Mouse (Mus musculus) common myeloid progenitor, adult 5-6 weeks (primary cell): ENCODE measurements around the gene Usp16. TPM values are rescaled to one million over a fixed set of nuclear protein-coding genes. Genes with fewer than 3 reads are reported as not detected.
"Not testable (repeated sequence)": the region's sequence is repeated elsewhere in the genome, so short reads cannot be mapped to it uniquely, and the experiment has no call there.

Experiments used
- ATAC-seq: replicated peaks from 2 replicates; pipeline ENCODE4 v1.8.0; 2016; ENCODE audit warnings: low read depth, mild to moderate bottlenecking, moderate TSS enrichment, inconsistent platforms; ENCODE audit not compliant: poor library complexity, severe bottlenecking
- total RNA-seq: library from RNA; stranded (forward); fragments of 200-1000, 187-1606 nt; gene quantifications from 2 replicates; pipeline ENCODE4 v1.2.3, GENCODE M21; 2017

Gene Usp16
- total RNA-seq, 1 experiment from 2014 or later = 172 TPM

DNA sequence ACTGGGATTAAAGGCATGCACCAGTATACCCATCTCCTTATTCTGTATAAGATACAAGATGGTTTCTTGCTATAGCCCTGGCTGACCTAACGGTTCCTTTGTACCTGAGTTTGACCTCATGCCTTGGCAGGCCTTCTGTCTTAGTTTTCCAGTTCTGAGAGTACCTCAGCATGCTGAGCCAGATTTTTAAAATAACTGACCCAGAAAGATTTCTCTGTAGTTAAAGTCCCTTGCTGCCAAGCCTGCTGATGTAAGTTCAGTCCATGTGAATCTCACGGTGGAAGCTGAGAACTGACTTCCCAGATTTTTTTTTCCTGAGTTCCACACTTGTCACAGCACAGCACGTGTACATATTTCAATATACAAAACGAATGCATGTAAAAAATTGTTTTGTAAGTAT is 16.1 kb downstream of the Usp16 start:
- no peak for ATAC-seq

DNA sequence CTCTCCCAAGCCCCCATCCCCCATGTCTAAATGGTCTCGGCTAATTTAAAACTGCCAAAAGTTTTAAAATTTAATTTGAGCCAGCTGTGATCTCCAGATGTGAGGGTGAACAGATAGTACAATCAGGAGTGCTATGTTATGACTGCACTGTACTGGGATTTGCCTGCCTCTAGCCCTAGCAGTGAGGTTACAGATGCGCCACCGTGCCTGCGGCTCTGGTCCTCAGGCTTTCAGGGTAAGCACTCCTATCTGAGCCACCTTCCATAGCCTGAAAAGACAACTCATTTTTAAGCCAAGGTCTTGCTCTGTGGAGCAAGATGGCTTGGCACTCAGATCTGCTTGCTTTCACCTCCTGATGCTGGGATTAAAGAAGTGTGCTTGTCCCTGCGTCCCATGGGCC is 29.9 kb downstream of the Usp16 start:
- 0 out of 2 replicates have a peak, but pooled peaks have one; percentile 29 for ATAC-seq

DNA sequence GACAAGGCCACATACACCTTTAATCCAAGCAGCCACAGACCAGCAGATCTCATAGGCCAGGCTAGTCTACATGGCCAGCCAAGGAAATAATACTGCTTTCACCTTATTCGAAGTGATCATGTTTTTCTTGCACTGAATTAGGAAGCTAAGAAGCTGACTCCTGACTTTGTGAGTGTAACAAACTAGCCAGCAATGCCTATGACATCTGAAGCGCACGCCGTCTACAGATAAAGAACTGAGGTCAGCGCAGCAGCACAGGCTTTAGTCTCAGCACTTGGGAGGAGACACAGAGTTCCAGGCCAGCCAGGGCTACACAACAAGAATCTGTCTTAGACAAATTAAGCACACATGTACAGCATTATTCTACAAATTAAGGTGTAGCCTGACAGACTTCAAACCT is 32.2 kb downstream of the Usp16 start:
- ATAC-seq = no peak

DNA sequence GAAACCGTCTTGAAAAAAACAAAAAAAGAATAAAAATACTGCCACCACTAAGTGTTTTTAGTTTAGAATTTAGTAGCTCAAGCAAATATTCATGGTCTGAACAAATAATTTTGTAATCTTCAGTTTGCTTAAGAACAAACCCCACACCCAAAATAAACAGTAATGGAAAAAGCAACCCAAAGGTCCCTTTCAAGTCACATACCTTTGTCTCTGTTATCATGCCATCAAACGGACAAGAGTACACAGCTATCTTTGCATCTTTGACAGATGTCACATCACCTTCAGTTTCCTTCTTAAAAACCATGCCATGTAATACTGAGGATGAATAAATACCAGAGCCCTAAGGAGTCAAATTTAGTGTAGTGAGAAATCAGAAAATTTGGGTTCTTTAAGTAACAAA is 34.1 kb downstream of the Usp16 start:
- ATAC-seq = no peak

DNA sequence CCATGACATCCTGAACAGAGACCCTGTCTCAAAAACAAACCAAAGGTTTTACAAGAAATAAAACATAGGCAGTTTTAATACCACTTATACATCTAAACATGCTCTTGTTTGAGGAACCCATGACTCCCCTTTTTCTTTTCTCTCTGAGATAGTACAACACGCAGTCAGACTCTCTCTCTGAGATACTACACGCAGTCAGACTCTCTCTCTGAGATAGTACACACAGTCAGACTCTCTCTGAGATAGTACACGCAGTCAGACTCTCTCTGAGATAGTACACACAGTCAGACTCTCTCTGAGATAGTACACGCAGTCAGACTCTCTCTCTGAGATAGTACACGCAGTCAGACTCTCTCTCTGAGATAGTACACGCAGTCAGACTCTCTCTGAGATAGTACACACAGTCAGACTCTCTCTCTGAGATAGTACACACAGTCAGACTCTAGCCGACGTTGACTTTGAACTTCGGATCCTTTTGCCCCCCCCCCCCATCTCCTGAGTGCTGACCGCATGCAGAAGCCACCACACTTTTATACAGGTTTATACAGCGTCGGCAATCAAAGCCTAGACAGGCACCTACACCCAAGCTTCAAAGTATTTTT is 37.8 kb downstream of the Usp16 start:
- ATAC-seq = not testable (repeated sequence)

DNA sequence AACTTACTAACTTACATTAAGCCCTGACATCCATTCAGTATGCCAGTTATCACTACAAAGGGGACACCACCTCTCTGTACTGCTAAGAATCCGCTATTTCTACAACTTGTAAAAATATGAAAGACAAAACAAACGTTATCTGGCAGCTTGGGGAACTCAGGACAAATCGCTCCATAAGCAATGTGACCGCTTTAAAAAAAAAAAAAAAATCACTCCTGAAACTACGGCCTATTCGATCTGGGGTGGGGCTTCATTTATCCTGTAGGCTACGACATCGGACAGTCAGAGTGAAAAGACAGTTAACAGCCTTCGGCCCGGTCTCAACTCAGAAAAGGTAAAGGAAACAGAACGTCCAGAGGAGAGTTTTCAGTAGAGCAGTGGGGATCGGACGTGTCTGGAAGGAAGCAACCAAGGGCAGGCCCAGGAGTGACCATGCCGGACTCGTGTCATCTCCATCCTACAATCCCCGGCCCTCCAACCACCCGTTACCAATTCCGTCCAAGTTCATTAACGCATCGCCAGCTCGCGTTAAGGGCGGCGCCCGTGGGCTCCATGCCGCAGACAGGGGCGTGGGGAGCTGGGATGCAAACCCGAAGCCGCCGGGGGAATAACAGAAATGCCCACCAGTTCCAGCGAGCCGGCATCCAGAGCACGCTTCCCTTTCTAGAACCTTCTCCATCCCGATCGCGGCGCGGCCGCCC is 40.6 kb downstream of the Usp16 start:
- ATAC-seq = peak; percentile 27

DNA sequence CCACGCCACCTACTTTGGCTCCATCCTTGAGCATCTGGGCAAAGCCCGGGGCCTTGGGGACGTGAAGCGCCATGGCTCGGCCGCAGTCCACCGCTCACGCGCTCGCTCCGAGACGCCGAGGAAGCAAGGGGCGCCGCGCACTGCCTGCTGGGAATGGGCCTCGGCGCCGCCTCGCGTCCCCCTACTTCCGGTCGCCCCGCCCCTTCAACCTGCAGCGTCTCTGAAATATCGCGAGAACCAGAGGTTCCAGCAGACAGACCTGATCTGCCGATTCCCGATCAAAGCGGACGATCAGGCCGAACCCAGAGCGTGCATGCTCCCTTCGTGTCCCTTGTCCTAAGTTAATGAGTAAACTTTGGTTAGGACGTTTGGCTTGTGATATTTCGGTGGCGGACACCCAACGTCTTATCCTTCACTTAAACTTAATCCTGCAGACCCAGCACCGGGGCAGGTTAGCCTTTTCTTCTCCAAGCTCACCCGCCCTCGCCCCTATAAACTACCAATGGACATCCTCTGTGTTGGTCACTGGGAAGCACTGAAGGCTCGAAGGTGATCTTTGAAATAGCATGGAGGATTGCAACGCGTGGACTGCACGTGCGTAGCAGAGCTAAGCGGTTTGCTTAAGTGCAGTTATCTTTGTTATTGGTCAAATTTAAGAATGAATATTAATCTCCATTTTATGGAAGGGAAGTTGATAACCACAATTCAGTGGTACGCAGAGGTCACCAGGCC is 41.4 kb downstream of the Usp16 start, which contains the start of gene Cct8:
Cct8 (minus strand) TSS at position 158 of the 732 bp plus-strand sequence.
- ATAC-seq = peak; percentile 92

DNA sequence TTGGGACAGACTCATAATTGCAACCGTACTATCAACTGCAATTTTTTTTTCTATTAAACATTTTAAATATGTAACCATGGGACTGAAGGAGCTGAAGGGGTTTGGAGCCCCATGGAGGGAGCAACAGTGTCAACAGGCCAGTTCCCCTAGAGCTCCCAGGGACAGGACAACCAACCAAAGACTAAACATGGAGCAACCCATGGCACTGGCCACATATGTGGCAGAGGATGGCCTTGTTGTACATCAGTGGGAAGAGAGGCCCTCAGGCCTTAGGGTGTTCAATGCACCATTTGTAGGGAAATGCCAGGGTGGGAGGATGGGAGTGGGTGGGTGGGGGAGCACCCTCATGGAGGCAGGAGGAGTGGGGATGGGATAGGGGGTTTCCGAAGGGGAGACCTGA is 42.2 kb downstream of the Usp16 start:
- no peak for ATAC-seq

DNA sequence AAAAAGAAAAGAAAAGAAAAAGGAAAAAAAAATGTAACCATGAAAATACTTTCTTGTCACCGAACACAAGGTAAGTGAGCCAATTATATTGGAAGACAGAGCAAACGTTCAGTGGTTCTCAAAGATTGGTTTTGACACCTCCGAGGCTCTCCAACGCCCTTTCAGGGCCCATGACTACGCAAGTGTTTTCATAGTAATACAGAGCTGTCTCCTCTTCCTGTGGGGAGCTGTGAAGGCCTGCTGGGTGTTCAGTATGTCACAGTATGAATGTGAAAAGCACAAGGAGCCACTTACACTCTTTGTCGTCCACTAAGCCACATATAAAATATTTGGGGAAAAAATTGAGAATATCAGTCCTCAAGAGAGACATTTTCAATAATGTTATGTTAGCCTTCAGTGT is 42.7 kb downstream of the Usp16 start:
- ATAC-seq = no peak

DNA sequence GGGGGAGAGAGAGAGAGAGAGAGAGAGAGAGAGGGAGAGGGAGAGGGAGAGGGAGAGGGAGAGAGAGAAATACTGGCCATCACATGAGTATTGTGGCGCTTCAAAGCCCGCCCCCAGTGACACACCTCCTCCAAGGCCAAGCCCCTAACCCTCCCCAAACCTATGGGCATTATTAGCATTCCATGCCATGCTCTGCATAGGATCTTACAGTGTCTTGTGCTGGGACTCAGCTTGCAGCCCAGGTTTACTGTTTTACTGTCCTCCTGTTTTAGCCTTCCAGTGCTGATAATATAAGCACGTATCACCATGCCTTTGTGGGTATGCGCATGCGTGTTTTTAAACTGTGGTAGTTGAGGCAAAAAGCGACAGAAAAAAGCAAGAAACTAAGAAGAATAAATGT is 45.1 kb downstream of the Usp16 start:
- ATAC-seq = no peak

DNA sequence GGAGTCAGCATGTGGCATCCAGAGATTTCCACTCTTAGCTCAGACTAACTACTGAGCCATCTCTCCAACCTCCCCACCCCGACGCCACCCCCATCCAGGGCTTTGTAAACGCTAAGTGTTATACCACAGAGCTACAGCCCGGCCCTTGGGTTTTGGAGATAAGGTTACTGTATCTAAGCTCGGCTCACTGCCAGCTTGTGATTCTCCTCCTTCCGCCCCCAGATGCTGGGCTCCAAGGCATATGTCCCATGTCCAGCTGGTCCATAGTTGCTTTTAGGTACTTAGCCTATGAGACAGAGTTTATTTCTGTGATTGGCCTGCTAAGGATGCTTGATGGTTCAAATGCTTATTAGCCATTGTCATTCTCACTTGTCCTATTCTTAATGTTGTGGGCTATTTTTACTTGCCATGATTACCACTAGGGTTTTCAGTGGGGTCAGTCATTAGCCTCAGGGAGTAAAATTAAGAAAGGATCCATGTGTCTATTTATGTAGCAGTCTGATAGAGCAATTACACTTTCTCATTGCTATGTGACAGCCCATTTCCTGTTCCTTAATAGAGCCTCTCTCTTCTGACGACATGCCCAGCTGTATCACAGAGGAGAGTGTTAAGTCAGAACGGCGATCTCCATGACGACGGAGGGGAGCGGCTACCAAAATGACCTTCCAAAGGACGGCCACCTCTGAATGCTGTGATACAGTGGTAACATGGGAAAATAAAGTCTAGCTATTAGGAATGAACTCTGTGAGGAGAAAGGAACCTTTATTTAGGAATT is 47.0 kb downstream of the Usp16 start:
- ATAC-seq = peak; percentile 65

DNA sequence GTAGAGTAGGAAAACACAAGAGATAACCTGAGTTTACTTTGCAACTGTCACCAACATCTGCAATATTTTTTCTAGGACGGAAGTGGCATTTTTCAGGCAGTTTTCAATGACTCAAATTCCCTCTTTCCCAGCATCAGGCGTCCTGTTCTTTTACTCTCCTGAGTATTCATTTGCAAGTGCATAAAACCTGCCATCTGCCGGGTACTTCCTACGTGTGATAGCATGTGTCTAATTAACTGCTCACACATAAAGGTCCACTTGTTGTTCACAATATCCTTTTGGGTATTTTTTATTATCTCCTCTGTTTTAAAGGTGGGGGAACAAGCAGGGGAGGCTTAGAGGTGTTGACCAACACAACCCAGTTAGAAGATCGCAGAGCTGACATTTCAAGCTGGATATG is 57.2 kb downstream of the Usp16 start:
- ATAC-seq = no peak

DNA sequence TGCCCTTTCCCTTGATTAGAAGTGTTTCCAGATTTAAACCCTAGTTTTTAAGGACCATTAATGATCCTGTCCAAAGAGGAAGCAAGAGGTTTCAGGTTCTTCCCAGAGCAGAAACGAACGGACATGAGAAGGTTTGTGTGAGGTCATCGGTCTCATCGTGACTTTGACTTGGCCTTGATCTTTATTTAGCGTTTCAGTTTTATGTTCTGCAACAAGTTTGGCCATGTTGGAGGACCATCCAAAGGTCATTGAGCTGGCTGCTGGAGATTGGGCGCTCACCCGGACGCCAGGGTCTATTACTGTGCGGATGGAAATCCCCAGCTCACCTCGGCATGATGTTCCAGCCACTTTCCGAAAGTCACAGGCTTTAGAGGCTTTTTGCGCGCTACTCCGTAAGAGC is 57.8 kb downstream of the Usp16 start:
- ATAC-seq = no peak

DNA sequence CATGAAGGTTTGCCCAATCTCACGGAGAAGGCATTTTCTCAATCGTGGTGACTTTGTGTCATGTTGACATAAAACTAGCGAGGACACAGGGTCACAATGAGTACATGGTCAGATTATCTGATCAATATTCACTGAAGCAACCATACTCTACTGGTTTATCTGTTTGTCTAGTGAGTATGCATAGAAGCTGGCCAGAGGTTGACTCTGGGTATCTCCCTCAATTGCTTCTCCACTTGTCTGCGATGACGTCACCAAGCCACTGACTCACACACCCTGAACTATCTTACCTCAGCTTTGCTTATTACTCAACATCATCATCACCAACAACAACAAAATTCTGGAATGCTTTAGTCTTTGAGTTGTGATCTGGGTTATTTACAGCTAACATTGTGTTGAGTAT is 69.7 kb downstream of the Usp16 start:
- ATAC-seq = no peak

DNA sequence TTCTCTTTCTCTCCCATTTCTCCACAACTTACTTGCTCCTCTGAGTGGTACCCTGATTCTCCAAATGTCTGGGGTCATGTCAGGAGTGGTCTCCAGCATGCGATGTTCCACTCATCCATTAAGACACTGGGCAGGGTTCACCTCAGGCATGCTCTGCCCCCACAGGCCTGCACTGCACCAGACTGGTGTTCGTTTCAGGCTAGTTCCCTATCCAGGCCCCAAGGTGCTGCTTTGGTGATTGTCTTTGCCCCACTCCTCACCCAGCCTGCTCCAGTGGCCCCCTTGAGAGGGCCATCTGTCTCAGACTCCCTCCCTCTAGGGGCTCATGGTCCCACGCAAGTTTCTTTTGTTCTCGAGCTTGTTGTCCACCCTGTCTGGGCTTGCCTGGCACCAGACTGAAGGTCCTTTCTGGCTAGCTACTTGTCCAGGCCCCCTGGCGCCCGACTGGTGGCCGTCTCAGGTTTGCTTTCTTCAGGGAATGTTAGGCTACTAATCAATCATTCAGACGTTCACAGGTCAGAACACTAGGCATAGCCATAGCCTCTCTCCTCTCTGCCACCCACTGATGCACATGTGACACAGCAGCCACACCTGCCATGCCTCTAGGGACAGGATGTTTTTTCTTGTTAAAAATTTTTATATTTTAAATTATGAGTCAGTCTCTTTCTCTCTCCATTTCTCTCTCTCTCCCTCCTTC is 73.2 kb downstream of the Usp16 start:
- no peak for ATAC-seq

DNA sequence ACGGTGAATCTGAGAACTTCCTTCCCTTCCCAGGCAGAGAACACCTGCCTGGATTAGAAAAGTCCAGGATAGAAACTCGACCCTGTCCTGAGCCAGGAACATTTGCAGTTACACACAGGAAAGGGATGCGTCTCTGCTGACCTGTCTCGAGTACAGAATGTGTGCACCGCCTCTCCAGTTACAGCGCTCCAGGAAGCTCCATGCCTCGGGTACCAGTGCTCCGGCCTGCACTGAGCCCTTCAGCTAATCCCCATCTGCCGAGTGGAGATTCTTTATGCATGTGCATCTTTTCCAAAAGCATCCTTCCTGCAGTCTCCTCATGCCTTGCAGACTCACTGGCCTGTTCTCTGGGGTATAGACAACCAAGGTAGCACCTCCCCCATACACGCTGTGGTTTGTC is 74.3 kb downstream of the Usp16 start:
- ATAC-seq = no peak
